Mouse (Mus musculus) limb, embryonic 14.5 days (tissue): Measurements from ENCODE around the gene Gm38394. TPM values are rescaled to one million over a fixed set of nuclear protein-coding genes. Genes with fewer than 3 reads are reported as not detected.

Experiments
- ATAC-seq: fragments of 200-750 bp; cut with Nextera tagmentation; 2 replicates; pipeline ENCODE4 v1.8.0; 2017; ENCODE audit warnings: low read depth, moderate number of reproducible peaks, moderate TSS enrichment; ENCODE audit not compliant: low FRiP score
- DNase-seq: peaks from one replicate; pipeline ENCODE4 v3.0.0-alpha.2; 2015; ENCODE audit warnings: low spot score
- H3K27ac ChIP-seq: fragments of 300-500 bp; sonication (generic); replicated peaks from 2 replicates; pipeline ENCODE4 v1.5.1; 2014; ENCODE audit warnings: low read depth, mild to moderate bottlenecking, low read length, moderate library complexity, mixed read lengths
- H3K27me3 ChIP-seq: fragments of 300-500 bp; sonication (generic); 2 replicates; pipeline ENCODE4 v1.6.1; 2014; ENCODE audit warnings: low read length, mixed read lengths; ENCODE audit not compliant: control insufficient read depth, insufficient read depth
- H3K36me3 ChIP-seq: fragments of 300-500 bp; sonication (generic); 2 replicates; pipeline ENCODE4 v1.6.1; 2014; ENCODE audit warnings: mild to moderate bottlenecking, low read length, moderate library complexity, mixed read lengths; ENCODE audit not compliant: control insufficient read depth, insufficient read depth
- H3K4me1 ChIP-seq: fragments of 300-500 bp; sonication (generic); 2 replicates; pipeline ENCODE4 v1.6.1; 2014; ENCODE audit warnings: antibody characterized with exemption, low read length, mixed read lengths; ENCODE audit not compliant: control insufficient read depth, insufficient read depth
- H3K4me2 ChIP-seq: fragments of 300-500 bp; sonication (generic); replicated peaks from 2 replicates; pipeline ENCODE4 v1.6.1; 2014; ENCODE audit warnings: low read depth, mild to moderate bottlenecking, low read length, moderate library complexity; ENCODE audit not compliant: severe bottlenecking
- H3K4me3 ChIP-seq: fragments of 300-500 bp; sonication (generic); replicated peaks from 2 replicates; pipeline ENCODE4 v1.5.1; 2014; ENCODE audit warnings: low read length
- H3K9ac ChIP-seq: fragments of 300-500 bp; sonication (generic); 2 replicates; pipeline ENCODE4 v1.6.1; 2014; ENCODE audit warnings: mild to moderate bottlenecking, low read depth, low read length, moderate library complexity; ENCODE audit not compliant: severe bottlenecking
- H3K9me3 ChIP-seq: fragments of 300-500 bp; sonication (generic); 2 replicates; pipeline ENCODE4 v1.6.1; 2016; ENCODE audit warnings: low read length; ENCODE audit not compliant: control insufficient read depth
- POLR2A ChIP-seq: fragments of 200-500 bp; IDR thresholded peaks from 2 replicates; pipeline ENCODE4 v1.8.0; 2012; ENCODE audit warnings: inconsistent platforms, mild to moderate bottlenecking, moderate library complexity, borderline replicate concordance; ENCODE audit not compliant: insufficient read depth, insufficient read length; ENCODE audit errors: extremely low read depth
- WGBS: fragments of 180-500 bp; shearing (Covaris S2); extraction: QIAGEN DNeasy Blood & Tissue Kit; methylation state at CpG from one replicate; pipeline ENCODE4 v1.1.7; 2014; 5-methylcytosine and 5-hydroxymethylcytosine counted together
- polyA plus RNA-seq, 2 experiments: library from polyadenylated mRNA; depleted of rRNA in 1 of 2; stranded (reverse) in 1 of 2; unstranded in 1 of 2; fragments of >200 nt; fragmentation: Nextera tagmentation in 1 of 2; extraction: Ambion mirVana in 1 of 2; gene quantifications; 2 replicates each; pipeline versions ENCODE4 v1.2.1 to v1.2.3; 2012 to 2014

Gm38394 gene
- polyA plus RNA-seq, 2 experiments = 10.0 to 11.4 TPM

GRCm38 (mm10) chr1:133610601-133611000 lies 50.5 kb downstream of the Gm38394 start:
- H3K9me3 ChIP-seq = no peaks in the 10 kb centered on the region
- H3K36me3 ChIP-seq = peaks cover 42% of the 10 kb centered on the region
- WGBS = 53% methylated on average over 6 of the region's 6 CpGs
- 0 out of 2 replicates have a peak overlapping the region, but pooled peaks have one; percentile 18 for H3K4me2 ChIP-seq
- no peak overlapping the region for H3K27ac ChIP-seq
- ATAC-seq = no peak
- H3K4me3 ChIP-seq = peak overlapping the region; percentile 89
- no peaks in the 10 kb centered on the region for H3K27me3 ChIP-seq
- peaks cover 3% of the 10 kb centered on the region; the same call in 1 of the 2 replicates for H3K4me1 ChIP-seq
- 0 out of 2 replicates have a peak overlapping the region, but pooled peaks have one; percentile 31 for H3K9ac ChIP-seq
- no peak for DNase-seq
- no peak for TF ChIP-seq POLR2A

- peak; percentile 97 for ATAC-seq
- peak; percentile 54; the same call in 1 of the 2 replicates for TF ChIP-seq POLR2A
- Histone ChIP-seq H3K27ac (peak within 1 kb of the TSS; percentile 88), H3K4me3 (peak within 1 kb of the TSS; percentile 89), H3K36me3 (peaks cover 48% of the 10 kb centered on the region), H3K9ac (peak within 1 kb of the TSS; percentile 94), H3K27me3 (no peaks in the 10 kb centered on the region), H3K4me2 (peak within 1 kb of the TSS; percentile 64), H3K4me1 (peaks cover 3% of the 10 kb centered on the region; the same call in 1 of the 2 replicates), H3K9me3 (no peaks in the 10 kb centered on the region)
- DNase-seq = peak; percentile 100
- under 1% methylated on average over 70 of the region's 73 CpGs for WGBS
Observed at GRCm38 (mm10) chr1:133609771-133610502, 51.2 kb downstream of the Gm38394 start, which contains the start of gene Snrpe. Gene Snrpe, minus strand, starts transcription at chr1:133610291.

- no peak overlapping the region for H3K4me2 ChIP-seq
- DNase-seq (no peak), ATAC-seq (no peak)
- H3K9me3 ChIP-seq = no peaks in the 10 kb centered on the region
- H3K36me3 ChIP-seq = peaks cover 70% of the 10 kb centered on the region
- no peaks in the 10 kb centered on the region for H3K27me3 ChIP-seq
- H3K4me3 ChIP-seq = no peak overlapping the region
- no peak overlapping the region for H3K27ac ChIP-seq
- no peak overlapping the region for H3K9ac ChIP-seq
- WGBS = 94% methylated on average over 4 of the region's 4 CpGs
- no peak for TF ChIP-seq POLR2A
- no peaks in the 10 kb centered on the region for H3K4me1 ChIP-seq
Observed at GRCm38 (mm10) chr1:133603174-133603573, 57.9 kb downstream of the Gm38394 start.

GRCm38 (mm10) chr1:133596298-133597007 lies 64.7 kb downstream of the Gm38394 start:
- no peaks in the 10 kb centered on the region for H3K27me3 ChIP-seq
- no peak for TF ChIP-seq POLR2A
- peaks cover 4% of the 10 kb centered on the region; the same call in 1 of the 2 replicates for H3K36me3 ChIP-seq
- DNase-seq (peak; percentile 80), ATAC-seq (peak; percentile 75)
- H3K27ac ChIP-seq = peak overlapping the region; percentile 53
- H3K4me1 ChIP-seq = peaks cover 7% of the 10 kb centered on the region
- 15% methylated on average over 4 of the region's 4 CpGs for WGBS
- no peak overlapping the region for H3K4me3 ChIP-seq
- no peaks in the 10 kb centered on the region for H3K9me3 ChIP-seq
- H3K9ac ChIP-seq = no peak overlapping the region
- no peak overlapping the region for H3K4me2 ChIP-seq

GRCm38 (mm10) chr1:133585995-133586537 lies 75.1 kb downstream of the Gm38394 start:
- Histone ChIP-seq H3K9ac (no peak overlapping the region), H3K27me3 (no peaks in the 10 kb centered on the region), H3K4me3 (no peak overlapping the region), H3K9me3 (no peaks in the 10 kb centered on the region), H3K36me3 (no peaks in the 10 kb centered on the region), H3K4me2 (no peak overlapping the region), H3K27ac (no peak overlapping the region), H3K4me1 (no peaks in the 10 kb centered on the region)
- WGBS = 68% methylated on average over 6 of the region's 6 CpGs
- TF ChIP-seq POLR2A = no peak
- no peak for ATAC-seq
- DNase-seq = no peak
